Mouse (Mus musculus) adrenal gland, postnatal 25 days (tissue): ENCODE results near the gene Usp15. TPM values are rescaled to one million over a fixed set of nuclear protein-coding genes. Genes with fewer than 3 reads are reported as not detected.
A peak's percentile ranks its signal among the peaks of the same experiment; 100 is the strongest.
"Not testable (repeated sequence)": the region's sequence is repeated elsewhere in the genome, so short reads cannot be mapped to it uniquely, and the experiment has no call there.

Source experiments
- DNase-seq: peaks from one replicate; pipeline ENCODE4 v3.0.0; 2021; ENCODE audit warnings: mixed read lengths
- long read RNA-seq: library from polyadenylated mRNA; stranded (forward); transcript quantifications from one replicate; pipeline ENCODE4 v2.0.0, GENCODE M21; 2021
- total RNA-seq: library from RNA; stranded (reverse); gene quantifications from 2 replicates; pipeline ENCODE4 v1.2.3, GENCODE M21; 2021

Usp15 gene
- total RNA-seq: 92.7 and 94.4 TPM in 2 replicates
- long read RNA-seq, full-length matches to known transcripts: 84 of 102 reads
- long read RNA-seq, partial matches to known transcripts: 5 of 102 reads
- long read RNA-seq, other reads (novel, unspliced or antisense): 13 of 102 reads

- DNase-seq: peak; percentile 97
These were observed at the start of gene Usp15 for GRCm38 (mm10) chr10:123196835-123197559. Usp15 (minus strand) TSS chr10:123196995.

GRCm38 (mm10) chr10:123229420-123229819 lies 32.6 kb upstream of the Usp15 start:
- DNase-seq: no peak

GRCm38 (mm10) chr10:123222785-123223184 lies 26.0 kb upstream of the Usp15 start:
- no peak for DNase-seq

- DNase-seq: no peak
These were observed 12.7 kb upstream of the Usp15 start for GRCm38 (mm10) chr10:123209517-123209916.

GRCm38 (mm10) chr10:123208336-123208735 lies 11.5 kb upstream of the Usp15 start:
- DNase-seq: no peak

GRCm38 (mm10) chr10:123206074-123206473 lies 9.3 kb upstream of the Usp15 start:
- DNase-seq: no peak

GRCm38 (mm10) chr10:123205364-123205763 lies 8.6 kb upstream of the Usp15 start:
- not testable (repeated sequence) for DNase-seq

- DNase-seq: no peak
These were observed 5.4 kb upstream of the Usp15 start for GRCm38 (mm10) chr10:123201981-123202758.

- DNase-seq: no peak
These were observed 4.6 kb upstream of the Usp15 start for GRCm38 (mm10) chr10:123201436-123201835.

GRCm38 (mm10) chr10:123200996-123201395 lies 4.2 kb upstream of the Usp15 start:
- DNase-seq: no peak

- DNase-seq: no peak
These were observed 3.5 kb upstream of the Usp15 start for GRCm38 (mm10) chr10:123200320-123200659.

- no peak for DNase-seq
These were observed 3.0 kb upstream of the Usp15 start for GRCm38 (mm10) chr10:123199615-123200319.

GRCm38 (mm10) chr10:123199119-123199518 lies 2.3 kb upstream of the Usp15 start:
- DNase-seq: no peak

GRCm38 (mm10) chr10:123198183-123198582 lies 1.4 kb upstream of the Usp15 start:
- no peak for DNase-seq

GRCm38 (mm10) chr10:123195961-123196834 lies 597 bp downstream of the Usp15 start:
- peak; percentile 47 for DNase-seq

- no peak for DNase-seq
These were observed 1.3 kb downstream of the Usp15 start for GRCm38 (mm10) chr10:123195501-123195900.

- no peak for DNase-seq
These were observed 5.8 kb downstream of the Usp15 start for GRCm38 (mm10) chr10:123191038-123191437.

GRCm38 (mm10) chr10:123187337-123187736 lies 9.5 kb downstream of the Usp15 start:
- DNase-seq: no peak

- no peak for DNase-seq
These were observed 10.9 kb downstream of the Usp15 start for GRCm38 (mm10) chr10:123185907-123186306.

- DNase-seq: no peak
These were observed 13.1 kb downstream of the Usp15 start for GRCm38 (mm10) chr10:123183743-123184142.

- DNase-seq: no peak
These were observed 13.6 kb downstream of the Usp15 start for GRCm38 (mm10) chr10:123183243-123183642.

GRCm38 (mm10) chr10:123182391-123182790 lies 14.4 kb downstream of the Usp15 start:
- DNase-seq: no peak
